ENCODE assay signal across 12 mouse cellular contexts in genomic region chr14:122373458-122373857, GRCm38 (mm10).
A peak's percentile ranks its signal among the peaks of the same experiment; 100 is the strongest.
DNase-seq lines count a peak whose midpoint lies in the region; ATAC-seq lines count a peak whose summit lies in the region.
"Had no signal": no experiment of that assay in that cellular context is flagged by ENCODE, and none has a peak within 500 bp of the region (broad histone marks: within the 10 kb centered on the region; RNA-seq: fewer than 3 reads in every experiment).

No protein-coding gene starts in this region.

- H3K9me3 ChIP-seq in hindbrain, embryonic 11.5 days (ENCODE audit: control insufficient read depth, low read length): no peaks in the 10 kb centered on the region
- H3K9me3 ChIP-seq in midbrain, embryonic 16.5 days (replicated peaks; ENCODE audit: control insufficient read depth, low read length, poor library complexity, severe bottlenecking): no peaks in the 10 kb centered on the region
- H3K9me3 ChIP-seq in intestine, embryonic 15.5 days: no peaks in the 10 kb centered on the region

- DNase-seq in cerebellum, adult 9-10 months: no peak
- DNase-seq in embryo, embryonic 10.5 days (ENCODE audit: low spot score): peak; percentile 87
- peak; percentile 80 for DNase-seq in hindbrain, embryonic 11.5 days (ENCODE audit: low spot score)
- DNase-seq in adrenal gland, adult (ENCODE audit: inconsistent age in 2 of 2, low spot score in 1 of 2): no peak
- no peak for DNase-seq in adrenal gland, postnatal 36 days
- DNase-seq: gastrocnemius, postnatal 36 days; thymus, postnatal 25 days had no signal

- H3K36me3 ChIP-seq in hindbrain, embryonic 11.5 days (ENCODE audit: control insufficient read depth, insufficient read depth, low read length): no peaks in the 10 kb centered on the region
- no peaks in the 10 kb centered on the region for H3K36me3 ChIP-seq in midbrain, embryonic 16.5 days (ENCODE audit: control insufficient read depth, insufficient read depth, low read length)
- H3K36me3 ChIP-seq in intestine, embryonic 15.5 days: no peaks in the 10 kb centered on the region

- H3K4me2 ChIP-seq in hindbrain, embryonic 11.5 days (replicated peaks; ENCODE audit: low read depth, low read length): peak overlapping the region; percentile 33
- H3K4me2 ChIP-seq in midbrain, embryonic 16.5 days (ENCODE audit: low read length): peak overlapping the region; percentile 39
- no peak overlapping the region for H3K4me2 ChIP-seq in intestine, embryonic 15.5 days (replicated peaks)

- WGBS in hindbrain, embryonic 11.5 days: 12% methylated on average over 19 of the region's 19 CpGs
- 4% methylated on average over 19 of the region's 19 CpGs for WGBS in midbrain, embryonic 16.5 days
- WGBS in intestine, embryonic 15.5 days: 50% methylated on average over 19 of the region's 19 CpGs

- H3K4me1 ChIP-seq in hindbrain, embryonic 11.5 days (replicated peaks; ENCODE audit: control insufficient read depth, insufficient read depth, low read length): peaks cover 4% of the 10 kb centered on the region; the same call in 1 of the 2 replicates
- H3K4me1 ChIP-seq in midbrain, embryonic 16.5 days (ENCODE audit: control insufficient read depth, insufficient read depth, low read length): peaks cover 8% of the 10 kb centered on the region
- H3K4me1 ChIP-seq in intestine, embryonic 15.5 days (replicated peaks): no peaks in the 10 kb centered on the region

- 0 out of 2 replicates have a peak overlapping the region, but pooled peaks have one; percentile 2 for H3K9ac ChIP-seq in hindbrain, embryonic 11.5 days (ENCODE audit: low read depth, low read length)
- H3K9ac ChIP-seq in midbrain, embryonic 16.5 days (ENCODE audit: low read depth, low read length): no peak overlapping the region
- no peak overlapping the region for H3K9ac ChIP-seq in intestine, embryonic 15.5 days

- 0 out of 2 replicates have a peak, but pooled peaks have one; percentile 27 for ATAC-seq in cerebellum, adult (ENCODE audit: insufficient number of reproducible peaks, low FRiP score, low TSS enrichment)
- peak; percentile 88 for ATAC-seq in hindbrain, embryonic 11.5 days (ENCODE audit: low FRiP score)
- ATAC-seq in midbrain, embryonic 16.5 days: peak; percentile 37; the same call in 1 of the 2 replicates
- ATAC-seq in intestine, embryonic 15.5 days: no peak
- ATAC-seq: Patski had no signal

- no peak overlapping the region for H3K4me3 ChIP-seq in hindbrain, embryonic 11.5 days (ENCODE audit: low read depth, low read length)
- H3K4me3 ChIP-seq in midbrain, embryonic 16.5 days (ENCODE audit: low read depth, low read length): 0 out of 2 replicates have a peak overlapping the region, but pooled peaks have one; percentile 3
- no peak overlapping the region for H3K4me3 ChIP-seq in intestine, embryonic 15.5 days (replicated peaks)
- H3K4me3 ChIP-seq: layer of hippocampus, adult 2 months had no signal

- no peak overlapping the region; the same call in 1 of the 2 replicates for H3K27ac ChIP-seq in hindbrain, embryonic 11.5 days (ENCODE audit: low read depth, low read length)
- H3K27ac ChIP-seq in midbrain, embryonic 16.5 days (ENCODE audit: low read length): peak overlapping the region; percentile 73
- H3K27ac ChIP-seq in intestine, embryonic 15.5 days: no peak overlapping the region
- H3K27ac ChIP-seq: layer of hippocampus, adult 2 months had no signal

- H3K27me3 ChIP-seq in hindbrain, embryonic 11.5 days (ENCODE audit: control insufficient read depth, insufficient read depth, low read length): peaks cover 6% of the 10 kb centered on the region; the same call in 1 of the 2 replicates
- peaks cover 53% of the 10 kb centered on the region for H3K27me3 ChIP-seq in midbrain, embryonic 16.5 days (ENCODE audit: control insufficient read depth, insufficient read depth, low read depth, low read length)
- no peaks in the 10 kb centered on the region for H3K27me3 ChIP-seq in intestine, embryonic 15.5 days (replicated peaks)
- H3K27me3 ChIP-seq: Patski had no signal

Comparison
In these comparisons a context has a peak if more than half of its experiments do, and no peak if none do; other contexts are left out.
1. DNase-seq: peak in embryo, embryonic 10.5 days (single experiment) and hindbrain, embryonic 11.5 days (single experiment); none in cerebellum, adult 9-10 months (single experiment), adrenal gland, adult (0 of 2) and adrenal gland, postnatal 36 days (0 of 2).